Mouse (Mus musculus): Measurements from ENCODE around the gene Klrb1.
"Not testable (repeated sequence)": the region's sequence is repeated elsewhere in the genome, so short reads cannot be mapped to it uniquely, and the experiment has no call there.

The Klrb1 gene

GRCm38 (mm10) chr6:128722959-128723358 is at the start of gene Klrb1:
Klrb1 (minus strand) TSS chr6:128723059.
- no peak for DNase-seq (ENCODE audit: low spot score)

GRCm38 (mm10) chr6:128769481-128770253 is 46.8 kb upstream of the Klrb1 start:
- DNase-seq (ENCODE audit: low spot score): no peak

- no peak for DNase-seq (ENCODE audit: low spot score)
These were observed 45.2 kb upstream of the Klrb1 start for GRCm38 (mm10) chr6:128768047-128768446.

- peak; percentile 72 for DNase-seq (ENCODE audit: low spot score)
These were observed 43.8 kb upstream of the Klrb1 start for GRCm38 (mm10) chr6:128766486-128767254.

- DNase-seq (ENCODE audit: low spot score): no peak
These were observed 42.4 kb upstream of the Klrb1 start for GRCm38 (mm10) chr6:128765211-128765610.

GRCm38 (mm10) chr6:128764598-128764997 is 41.7 kb upstream of the Klrb1 start:
- no peak for DNase-seq (ENCODE audit: low spot score)

- peak; percentile 94 for DNase-seq (ENCODE audit: low spot score)
These were observed 41.1 kb upstream of the Klrb1 start for GRCm38 (mm10) chr6:128763736-128764523.

GRCm38 (mm10) chr6:128762892-128763670 is 40.2 kb upstream of the Klrb1 start:
- not testable (repeated sequence) for DNase-seq (ENCODE audit: low spot score)

GRCm38 (mm10) chr6:128761144-128761540 is 38.3 kb upstream of the Klrb1 start:
- no peak for DNase-seq (ENCODE audit: low spot score)

- peak; percentile 88 for DNase-seq (ENCODE audit: low spot score)
These were observed 37.7 kb upstream of the Klrb1 start for GRCm38 (mm10) chr6:128760416-128761143.

GRCm38 (mm10) chr6:128760016-128760415 is 37.2 kb upstream of the Klrb1 start:
- DNase-seq (ENCODE audit: low spot score): peak; percentile 90

GRCm38 (mm10) chr6:128759221-128759950 is 36.5 kb upstream of the Klrb1 start:
- DNase-seq (ENCODE audit: low spot score): no peak

- not testable (repeated sequence) for DNase-seq (ENCODE audit: low spot score)
These were observed 32.5 kb upstream of the Klrb1 start for GRCm38 (mm10) chr6:128755402-128755763.

- not testable (repeated sequence) for DNase-seq (ENCODE audit: low spot score)
These were observed 32.0 kb upstream of the Klrb1 start for GRCm38 (mm10) chr6:128754748-128755401.

- DNase-seq (ENCODE audit: low spot score): not testable (repeated sequence)
These were observed 31.4 kb upstream of the Klrb1 start for GRCm38 (mm10) chr6:128754265-128754664.

GRCm38 (mm10) chr6:128753610-128754224 is 30.9 kb upstream of the Klrb1 start:
- DNase-seq (ENCODE audit: low spot score): peak; percentile 63

GRCm38 (mm10) chr6:128747006-128747405 is 24.1 kb upstream of the Klrb1 start:
- not testable (repeated sequence) for DNase-seq (ENCODE audit: low spot score)

- peak; percentile 53 for DNase-seq (ENCODE audit: low spot score)
These were observed 14.6 kb upstream of the Klrb1 start for GRCm38 (mm10) chr6:128737445-128737844.

- peak; percentile 27 for DNase-seq (ENCODE audit: low spot score)
These were observed 13.2 kb upstream of the Klrb1 start for GRCm38 (mm10) chr6:128736100-128736499.
